ENCODE assay signal across 8 mouse cellular contexts in the genomic region with DNA sequence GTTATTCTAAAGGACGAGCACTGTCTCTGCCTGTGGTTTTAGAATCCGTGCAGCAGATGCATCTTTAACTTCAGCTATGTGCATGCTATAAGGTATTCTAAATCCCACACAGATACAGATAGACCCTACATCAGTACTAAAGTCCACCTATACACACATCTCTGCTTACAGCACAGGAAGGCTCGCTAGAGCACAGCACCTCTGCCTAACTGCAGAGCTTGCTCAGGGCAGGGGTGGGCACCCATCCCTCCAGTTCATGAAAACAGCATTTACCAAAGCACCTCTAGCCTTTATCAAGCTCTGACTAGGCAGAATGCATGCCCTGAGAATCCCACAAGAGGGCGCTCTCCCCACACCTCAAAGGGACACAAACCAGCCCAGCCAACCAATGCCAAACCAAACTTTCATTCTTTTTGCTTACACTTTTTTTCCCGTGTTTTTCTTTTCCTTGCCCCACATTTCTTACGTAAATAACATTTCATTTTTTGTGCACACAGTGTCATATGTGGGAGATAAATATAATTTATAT.
DNase-seq lines count a peak whose midpoint lies in the region; ATAC-seq and TF ChIP-seq lines count a peak whose summit lies in the region.

No protein-coding gene starts in this region.

- peak; percentile 86 for DNase-seq in heart, adult 11 months
- DNase-seq in c-Kit-positive CD71-positive TER-119-positive erythroid progenitor cells, embryonic 14.5 days (ENCODE audit: low spot score), result peak; percentile 32
- peak; percentile 75 to 79 for DNase-seq in left cerebral cortex, postnatal 25 days (ENCODE audit: low spot score in 2 of 2)
- DNase-seq in stomach, postnatal 0 days (ENCODE audit: low spot score), result peak; percentile 79

- H3K4me3 ChIP-seq in heart, embryonic 12.5 days, result no peak overlapping the region
- no peak overlapping the region for H3K4me3 ChIP-seq in forebrain, embryonic 16.5 days (replicated peaks; ENCODE audit: low read length)
- no peak overlapping the region for H3K4me3 ChIP-seq in intestine, embryonic 16.5 days (ENCODE audit: low read length)
- no peak overlapping the region for H3K4me3 ChIP-seq in midbrain, embryonic 15.5 days
- no peak overlapping the region for H3K4me3 ChIP-seq in stomach, postnatal 0 days (ENCODE audit: low read depth, low read length)

- no peak overlapping the region for H3K9ac ChIP-seq in heart, embryonic 12.5 days
- H3K9ac ChIP-seq in forebrain, embryonic 16.5 days (replicated peaks; ENCODE audit: low read depth, low read length), result no peak overlapping the region; the same call in 1 of the 2 replicates
- H3K9ac ChIP-seq in intestine, embryonic 16.5 days (ENCODE audit: low read depth, low read length), result no peak overlapping the region
- no peak overlapping the region for H3K9ac ChIP-seq in midbrain, embryonic 15.5 days
- no peak overlapping the region for H3K9ac ChIP-seq in stomach, postnatal 0 days (ENCODE audit: low read length)

- no peaks in the 10 kb centered on the region for H3K9me3 ChIP-seq in heart, embryonic 12.5 days (replicated peaks)
- H3K9me3 ChIP-seq in forebrain, embryonic 16.5 days (ENCODE audit: control insufficient read depth, low read length), result no peaks in the 10 kb centered on the region
- no peaks in the 10 kb centered on the region for H3K9me3 ChIP-seq in intestine, embryonic 16.5 days (ENCODE audit: control insufficient read depth, low read length)
- H3K9me3 ChIP-seq in midbrain, embryonic 15.5 days, result no peaks in the 10 kb centered on the region
- H3K9me3 ChIP-seq in stomach, postnatal 0 days (ENCODE audit: control insufficient read depth, low read length), result no peaks in the 10 kb centered on the region

- H3K27ac ChIP-seq in heart, embryonic 12.5 days (ENCODE audit: poor library complexity, severe bottlenecking), result no peak overlapping the region
- no peak overlapping the region for H3K27ac ChIP-seq in forebrain, embryonic 16.5 days (ENCODE audit: low read length)
- H3K27ac ChIP-seq in intestine, embryonic 16.5 days (ENCODE audit: low read length), result no peak overlapping the region
- H3K27ac ChIP-seq in midbrain, embryonic 15.5 days, result no peak overlapping the region
- no peak overlapping the region for H3K27ac ChIP-seq in stomach, postnatal 0 days (replicated peaks)

- TF ChIP-seq CTCF in stomach, postnatal 0 days (IDR thresholded peaks at IDR 0.05; ENCODE audit: low read depth), result peak; percentile 97

- WGBS in heart, embryonic 12.5 days, result 21% methylated on average over 6 of the region's 6 CpGs
- 18% methylated on average over 6 of the region's 6 CpGs for WGBS in forebrain, embryonic 16.5 days
- WGBS in intestine, embryonic 16.5 days, result 24% methylated on average over 6 of the region's 6 CpGs
- WGBS in midbrain, embryonic 15.5 days, result 24% methylated on average over 6 of the region's 6 CpGs
- WGBS in stomach, postnatal 0 days, result 23% methylated on average over 6 of the region's 6 CpGs

- no peaks in the 10 kb centered on the region for H3K4me1 ChIP-seq in heart, embryonic 12.5 days (replicated peaks)
- peaks cover 41% of the 10 kb centered on the region for H3K4me1 ChIP-seq in forebrain, embryonic 16.5 days (replicated peaks; ENCODE audit: control insufficient read depth, insufficient read depth, low read length)
- no peaks in the 10 kb centered on the region for H3K4me1 ChIP-seq in intestine, embryonic 16.5 days (ENCODE audit: control insufficient read depth, insufficient read depth, low read length)
- peaks cover 13% of the 10 kb centered on the region; the same call in 1 of the 2 replicates for H3K4me1 ChIP-seq in midbrain, embryonic 15.5 days
- H3K4me1 ChIP-seq in stomach, postnatal 0 days (replicated peaks; ENCODE audit: control insufficient read depth, insufficient read depth), result 0 out of 2 replicates have a peak, but pooled peaks cover 3% of the 10 kb centered on the region

- ATAC-seq in heart, embryonic 12.5 days (ENCODE audit: insufficient number of reproducible peaks, low FRiP score), result no peak
- ATAC-seq in forebrain, embryonic 16.5 days, result peak; percentile 19; the same call in 1 of the 2 replicates
- ATAC-seq in intestine, embryonic 16.5 days, result peak; percentile 48; the same call in 1 of the 2 replicates
- ATAC-seq in midbrain, embryonic 15.5 days (replicated peaks), result peak; percentile 50
- peak; percentile 41; the same call in 1 of the 2 replicates for ATAC-seq in stomach, postnatal 0 days (ENCODE audit: low FRiP score, low TSS enrichment)

- no peaks in the 10 kb centered on the region for H3K27me3 ChIP-seq in heart, embryonic 12.5 days (replicated peaks)
- no peaks in the 10 kb centered on the region; the same call in 1 of the 2 replicates for H3K27me3 ChIP-seq in forebrain, embryonic 16.5 days (replicated peaks; ENCODE audit: control insufficient read depth, insufficient read depth, low read length)
- H3K27me3 ChIP-seq in intestine, embryonic 16.5 days (replicated peaks; ENCODE audit: control insufficient read depth, insufficient read depth, low read length), result no peaks in the 10 kb centered on the region
- H3K27me3 ChIP-seq in midbrain, embryonic 15.5 days (replicated peaks), result no peaks in the 10 kb centered on the region
- H3K27me3 ChIP-seq in stomach, postnatal 0 days (ENCODE audit: control insufficient read depth, insufficient read depth, low read length), result no peaks in the 10 kb centered on the region

- no peak for TF ChIP-seq EP300 in stomach, postnatal 0 days (optimal IDR thresholded peaks at IDR 0.05)

- intact Hi-C loops in left cerebral cortex, postnatal 25 days (cut with DNase I), result loop anchor here (5.0 kb wide), 1 partner anchor 773 kb away; no protein-coding TSS in a partner anchor

- H3K36me3 ChIP-seq in heart, embryonic 12.5 days, result no peaks in the 10 kb centered on the region
- H3K36me3 ChIP-seq in forebrain, embryonic 16.5 days (ENCODE audit: control insufficient read depth, insufficient read depth), result no peaks in the 10 kb centered on the region
- H3K36me3 ChIP-seq in intestine, embryonic 16.5 days (ENCODE audit: control insufficient read depth, insufficient read depth, low read length), result no peaks in the 10 kb centered on the region
- no peaks in the 10 kb centered on the region for H3K36me3 ChIP-seq in midbrain, embryonic 15.5 days (replicated peaks)
- H3K36me3 ChIP-seq in stomach, postnatal 0 days (ENCODE audit: control insufficient read depth, insufficient read depth, low read length), result no peaks in the 10 kb centered on the region

- H3K4me2 ChIP-seq in heart, embryonic 12.5 days, result no peak overlapping the region
- H3K4me2 ChIP-seq in forebrain, embryonic 16.5 days (ENCODE audit: low read length), result no peak overlapping the region
- H3K4me2 ChIP-seq in intestine, embryonic 16.5 days (ENCODE audit: low read depth, low read length), result no peak overlapping the region
- no peak overlapping the region for H3K4me2 ChIP-seq in midbrain, embryonic 15.5 days
- H3K4me2 ChIP-seq in stomach, postnatal 0 days (replicated peaks; ENCODE audit: low read depth), result no peak overlapping the region

Comparison
In these comparisons a context has a peak if more than half of its experiments do, and no peak if none do; other contexts are left out.
1. DNase-seq: peak in every context shown above with its lines; median percentile 86 in heart, adult 11 months; 79 in stomach, postnatal 0 days; 77 in left cerebral cortex, postnatal 25 days; 32 in c-Kit-positive CD71-positive TER-119-positive erythroid progenitor cells, embryonic 14.5 days.